Mouse (Mus musculus) kidney, postnatal 0 days (tissue): ENCODE results near the gene Cox18. TPM values are rescaled to one million over a fixed set of nuclear protein-coding genes. Genes with fewer than 3 reads are reported as not detected.

ENCODE experiments used
- ATAC-seq: fragments of 200-750 bp; cut with Nextera tagmentation; replicated peaks from 2 replicates; pipeline ENCODE4 v1.8.0; 2017; ENCODE audit warnings: low read depth, moderate number of reproducible peaks, moderate TSS enrichment, moderate library complexity; ENCODE audit not compliant: low FRiP score
- DNase-seq: peaks from one replicate; pipeline ENCODE4 v3.0.0-alpha.2; 2016; ENCODE audit warnings: low spot score
- H3K27ac ChIP-seq: fragments of 300-500 bp; sonication (generic); 2 replicates; pipeline ENCODE4 v1.5.1; 2014; ENCODE audit warnings: mild to moderate bottlenecking
- H3K27me3 ChIP-seq: fragments of 300-500 bp; sonication (generic); 2 replicates; pipeline ENCODE4 v1.6.1; 2014; ENCODE audit warnings: low read length, mixed read lengths; ENCODE audit not compliant: insufficient read depth
- H3K36me3 ChIP-seq: fragments of 300-500 bp; sonication (generic); 2 replicates; pipeline ENCODE4 v1.6.1; 2014; ENCODE audit warnings: low read length, mixed read lengths; ENCODE audit not compliant: insufficient read depth
- H3K4me1 ChIP-seq: fragments of 300-500 bp; sonication (generic); replicated peaks from 2 replicates; pipeline ENCODE4 v1.6.1; 2014; ENCODE audit warnings: antibody characterized with exemption, low read length, mixed read lengths; ENCODE audit not compliant: insufficient read depth
- H3K4me2 ChIP-seq: fragments of 300-500 bp; sonication (generic); 2 replicates; pipeline ENCODE4 v1.6.1; 2014; ENCODE audit warnings: mild to moderate bottlenecking, low read length, moderate library complexity, mixed read lengths
- H3K4me3 ChIP-seq: fragments of 300-500 bp; sonication (generic); replicated peaks from 2 replicates; pipeline ENCODE4 v1.5.1; 2014; ENCODE audit warnings: low read depth, low read length
- H3K9ac ChIP-seq: fragments of 300-500 bp; sonication (generic); 2 replicates; pipeline ENCODE4 v1.6.1; 2014; ENCODE audit warnings: low read depth, low read length
- H3K9me3 ChIP-seq: fragments of 300-500 bp; sonication (generic); replicated peaks from 2 replicates; pipeline ENCODE4 v1.6.1; 2016; ENCODE audit warnings: low read length, inconsistent platforms, mixed read lengths
- CTCF ChIP-seq: IDR thresholded peaks from 2 replicates; pipeline ENCODE4 v1.5.1; 2016; ENCODE audit warnings: antibody characterized with exemption, low read depth, mild to moderate bottlenecking, moderate library complexity
- WGBS: fragments of 180-500 bp; shearing (Covaris S2); extraction: QIAGEN DNeasy Blood & Tissue Kit; methylation state at CpG from one replicate; pipeline ENCODE4 v1.1.7; 2014; 5-methylcytosine and 5-hydroxymethylcytosine counted together
- polyA plus RNA-seq: library from polyadenylated mRNA; unstranded; fragments of >200 nt; fragmentation: Nextera tagmentation; extraction: Ambion mirVana; gene quantifications from 2 replicates; pipeline ENCODE4 v1.2.1, GENCODE M21; 2015

The Cox18 gene
- polyA plus RNA-seq, 1 experiment from 2014 or later: 32.5 TPM

- DNase-seq (no peak), ATAC-seq (no peak)
- Histone ChIP-seq H3K9me3 (no peaks in the 10 kb centered on the region), H3K4me2 (no peak overlapping the region), H3K27ac (no peak overlapping the region), H3K36me3 (peaks cover 51% of the 10 kb centered on the region), H3K27me3 (no peaks in the 10 kb centered on the region), H3K9ac (no peak overlapping the region), H3K4me3 (no peak overlapping the region), H3K4me1 (no peaks in the 10 kb centered on the region)
- WGBS: 55% methylated on average over 4 of the region's 4 CpGs
- no peak for TF ChIP-seq CTCF
These were observed 21.6 kb upstream of the Cox18 start for GRCm38 (mm10) chr5:90245416-90245815.

GRCm38 (mm10) chr5:90235217-90235616 is 11.4 kb upstream of the Cox18 start:
- Histone ChIP-seq H3K9ac (no peak overlapping the region), H3K36me3 (peaks cover 43% of the 10 kb centered on the region), H3K4me1 (no peaks in the 10 kb centered on the region), H3K4me2 (no peak overlapping the region), H3K27me3 (no peaks in the 10 kb centered on the region), H3K27ac (no peak overlapping the region), H3K4me3 (no peak overlapping the region), H3K9me3 (no peaks in the 10 kb centered on the region)
- WGBS: 94% methylated on average over 8 of the region's 8 CpGs
- no peak for TF ChIP-seq CTCF
- no peak for ATAC-seq
- no peak for DNase-seq

- H3K4me2 ChIP-seq: no peak overlapping the region
- H3K4me1 ChIP-seq: no peaks in the 10 kb centered on the region
- no peak overlapping the region for H3K4me3 ChIP-seq
- ATAC-seq: no peak
- no peak for DNase-seq
- H3K36me3 ChIP-seq: peaks cover 47% of the 10 kb centered on the region; the same call in 1 of the 2 replicates
- no peaks in the 10 kb centered on the region for H3K9me3 ChIP-seq
- no peak overlapping the region for H3K9ac ChIP-seq
- no peak overlapping the region for H3K27ac ChIP-seq
- H3K27me3 ChIP-seq: no peaks in the 10 kb centered on the region
- 96% methylated on average over 4 of the region's 4 CpGs for WGBS
- no peak for TF ChIP-seq CTCF
These were observed 9.5 kb upstream of the Cox18 start for GRCm38 (mm10) chr5:90233305-90233704.

GRCm38 (mm10) chr5:90229760-90230159 is 6.0 kb upstream of the Cox18 start:
- H3K27ac ChIP-seq: no peak overlapping the region
- no peaks in the 10 kb centered on the region for H3K4me1 ChIP-seq
- DNase-seq: no peak
- no peaks in the 10 kb centered on the region for H3K27me3 ChIP-seq
- H3K36me3 ChIP-seq: peaks cover 30% of the 10 kb centered on the region; the same call in 1 of the 2 replicates
- WGBS: 94% methylated on average over 2 of the region's 2 CpGs
- H3K9ac ChIP-seq: no peak overlapping the region
- TF ChIP-seq CTCF: no peak
- H3K4me3 ChIP-seq: no peak overlapping the region
- H3K4me2 ChIP-seq: no peak overlapping the region
- no peaks in the 10 kb centered on the region for H3K9me3 ChIP-seq
- ATAC-seq: no peak

GRCm38 (mm10) chr5:90226696-90227095 is 2.9 kb upstream of the Cox18 start:
- Histone ChIP-seq H3K27me3 (no peaks in the 10 kb centered on the region), H3K4me3 (no peak overlapping the region), H3K9ac (no peak overlapping the region), H3K36me3 (peaks cover 23% of the 10 kb centered on the region; the same call in 1 of the 2 replicates), H3K9me3 (no peaks in the 10 kb centered on the region), H3K27ac (no peak overlapping the region), H3K4me1 (0 out of 2 replicates have a peak, but pooled peaks cover 6% of the 10 kb centered on the region), H3K4me2 (no peak overlapping the region)
- DNase-seq (no peak), ATAC-seq (no peak)
- no peak for TF ChIP-seq CTCF
- 96% methylated on average over 3 of the region's 3 CpGs for WGBS

- DNase-seq: no peak
- Histone ChIP-seq H3K36me3 (peaks cover 22% of the 10 kb centered on the region; the same call in 1 of the 2 replicates), H3K9me3 (no peaks in the 10 kb centered on the region), H3K4me3 (peak overlapping the region; percentile 88; the same call in 1 of the 2 replicates), H3K9ac (no peak overlapping the region), H3K27ac (0 out of 2 replicates have a peak overlapping the region, but pooled peaks have one; percentile 31), H3K4me1 (0 out of 2 replicates have a peak, but pooled peaks cover 6% of the 10 kb centered on the region), H3K4me2 (no peak overlapping the region; the same call in 1 of the 2 replicates), H3K27me3 (no peaks in the 10 kb centered on the region)
- TF ChIP-seq CTCF: no peak
- no peak for ATAC-seq
- WGBS: 84% methylated on average over 5 of the region's 5 CpGs
These were observed 929 bp upstream of the Cox18 start for GRCm38 (mm10) chr5:90224730-90225129.

- Histone ChIP-seq H3K36me3 (peaks cover 23% of the 10 kb centered on the region), H3K4me1 (0 out of 2 replicates have a peak, but pooled peaks cover 6% of the 10 kb centered on the region), H3K9ac (peak overlapping the region; percentile 89), H3K27ac (peak overlapping the region; percentile 92), H3K27me3 (no peaks in the 10 kb centered on the region), H3K4me3 (peak overlapping the region; percentile 88), H3K4me2 (peak overlapping the region; percentile 69), H3K9me3 (no peaks in the 10 kb centered on the region)
- TF ChIP-seq CTCF: no peak
- 22% methylated on average over 3 of the region's 3 CpGs for WGBS
- peak; percentile 10 for DNase-seq
- ATAC-seq: no peak
These were observed 864 bp downstream of the Cox18 start for GRCm38 (mm10) chr5:90222937-90223336.
